Mouse (Mus musculus) effector memory CD4-positive, alpha-beta T cell, adult 5 months (primary cell): Measurements from ENCODE around the gene Gm15013. TPM values are rescaled to one million over a fixed set of nuclear protein-coding genes. Genes with fewer than 3 reads are reported as not detected.

Experiments used
- polyA plus RNA-seq: library from polyadenylated mRNA; unstranded; fragments of 100-300 nt; shearing (Covaris generic); gene quantifications from one replicate; pipeline ENCODE4 v1.2.1, GENCODE M21; 2017

Gm15013 gene
- polyA plus RNA-seq: 0.49 TPM

GRCm38 (mm10) chrX:139714381-139714780 lies at the start of gene Gm15013:
Gene Gm15013, minus strand, starts transcription at chrX:139714481.

GRCm38 (mm10) chrX:139684775-139685695 lies 29.2 kb downstream of the Gm15013 start, which contains the start of gene Tbc1d8b:
Gene Tbc1d8b, plus strand, starts transcription at chrX:139684996.

Other genes starting within 250 kb of the Gm15013 start
- gene D330045A20Rik, start 234.1 kb downstream of the Gm15013 start, polyA plus RNA-seq: 0.12 TPM
- 13.9 TPM for gene Rnf128, start 151.2 kb downstream of the Gm15013 start, polyA plus RNA-seq
- 8.3 TPM for gene Tbc1d8b, start 29.5 kb downstream of the Gm15013 start, polyA plus RNA-seq
- gene Ripply1, start 67.9 kb upstream of the Gm15013 start, polyA plus RNA-seq: not detected
- not detected for gene Cldn2, start 86.3 kb upstream of the Gm15013 start, polyA plus RNA-seq
- not detected for gene Morc4, start 157.2 kb upstream of the Gm15013 start, polyA plus RNA-seq